Mouse (Mus musculus): ENCODE measurements around the gene Fut7.

DNA sequence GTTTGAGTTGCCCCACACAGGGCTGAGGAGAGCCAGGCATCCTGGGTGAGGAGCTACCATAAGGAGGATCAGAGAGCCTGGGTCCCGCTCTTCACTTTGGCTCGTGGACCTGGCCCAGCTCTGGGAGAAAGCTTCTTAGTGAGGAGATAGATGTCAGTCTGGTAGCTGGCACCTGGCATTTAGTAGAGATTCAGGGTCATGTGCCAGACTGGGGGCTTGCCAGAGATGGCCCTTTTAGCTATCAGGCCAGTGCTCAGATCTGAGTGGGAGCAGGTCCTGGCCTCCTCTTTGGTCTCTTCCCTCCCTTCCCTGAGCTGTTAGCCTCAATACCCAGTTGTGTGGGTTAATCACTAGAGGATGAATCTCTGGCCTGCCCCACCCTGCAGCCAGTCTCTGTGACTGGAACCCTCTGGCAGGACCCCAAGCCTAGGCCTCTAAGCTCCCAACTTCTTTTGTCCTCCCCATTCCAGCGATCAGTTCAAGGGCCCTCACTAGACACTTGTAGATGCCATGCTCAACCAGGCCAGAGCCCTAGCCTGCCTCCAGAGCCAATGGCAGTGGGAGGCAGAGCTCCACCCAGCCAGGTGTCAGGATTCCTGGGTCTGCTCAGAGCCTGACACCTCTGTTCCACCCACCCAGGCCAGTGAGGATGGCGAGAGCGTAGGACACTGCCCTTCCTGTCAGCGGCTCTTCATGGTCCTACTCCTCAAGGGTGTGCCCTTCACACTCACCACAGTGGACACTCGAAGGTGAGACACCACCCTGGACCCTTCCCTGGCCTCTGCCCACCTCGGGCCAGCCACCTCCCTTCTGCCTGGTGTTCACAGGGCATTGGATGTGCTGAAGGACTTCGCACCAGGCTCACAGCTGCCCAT lies 34.2 kb downstream of the Fut7 start:
- no peak for TF ChIP-seq CTCF (IDR thresholded peaks at IDR 0.05; ENCODE audit: low read depth)
- no peak for TF ChIP-seq EP300 (IDR thresholded peaks at IDR 0.05; ENCODE audit: low read depth)
